Mouse (Mus musculus) v-Abl transformed pro-B cells (cell line): ENCODE results near the gene Gm49601.

Experiments used
- in situ Hi-C, 2 experiments: fragments of 400-800 bp; cut with MboI; formaldehyde crosslinking; loops; one replicate each; pipeline ENCODE4 v1.15.1; 2025; ENCODE audit not compliant: unreplicated experiment in 2 of 2

Gene Gm49601

GRCm38 (mm10) chr16:18613301-18613700 lies 12.9 kb downstream of the Gm49601 start:
- in situ Hi-C loops: loop anchor here (5.0 to 25.0 kb wide), 6 partner anchors 261 to 576 kb away; partner anchors contain the start of gene Rtn4r (in 1 of the 2)

- in situ Hi-C loops: loop anchor here (5.0 to 25.0 kb wide), 6 partner anchors 259 to 574 kb away; partner anchors contain the start of gene Rtn4r (in 1 of the 2)
Measured at GRCm38 (mm10) chr16:18611752-18612151, 14.5 kb downstream of the Gm49601 start.

GRCm38 (mm10) chr16:18609099-18609498 lies 17.1 kb downstream of the Gm49601 start:
- in situ Hi-C loops: loop anchor here (25.0 kb wide), 3 partner anchors 472 to 572 kb away; partner anchors contain the start of gene Rtn4r (in 1 of the 2)

- in situ Hi-C loops: loop anchor here (25.0 kb wide), 3 partner anchors 471 to 571 kb away; partner anchors contain the start of gene Rtn4r (in 1 of the 2)
Measured at GRCm38 (mm10) chr16:18608226-18608625, 18.0 kb downstream of the Gm49601 start.

GRCm38 (mm10) chr16:18605705-18606104 lies 20.5 kb downstream of the Gm49601 start:
- in situ Hi-C loops: loop anchor here (25.0 kb wide), 3 partner anchors 468 to 568 kb away; partner anchors contain the start of gene Rtn4r (in 1 of the 2)

GRCm38 (mm10) chr16:18604267-18604701 lies 21.9 kb downstream of the Gm49601 start:
- in situ Hi-C loops: loop anchor here (25.0 kb wide), 3 partner anchors 467 to 567 kb away; partner anchors contain the start of gene Rtn4r (in 1 of the 2)

GRCm38 (mm10) chr16:18601447-18601846 lies 24.8 kb downstream of the Gm49601 start:
- in situ Hi-C loops: loop anchor here (25.0 kb wide), 3 partner anchors 464 to 564 kb away; partner anchors contain the start of gene Rtn4r (in 1 of the 2)

- in situ Hi-C loops: no loop called here
Measured at GRCm38 (mm10) chr16:18598006-18598405, 28.2 kb downstream of the Gm49601 start.

- in situ Hi-C loops: no loop called here
Measured at GRCm38 (mm10) chr16:18596255-18596654, 30.0 kb downstream of the Gm49601 start.

GRCm38 (mm10) chr16:18593930-18594329 lies 32.3 kb downstream of the Gm49601 start:
- in situ Hi-C loops: no loop called here

GRCm38 (mm10) chr16:18591047-18592018 lies 34.9 kb downstream of the Gm49601 start:
- in situ Hi-C loops: no loop called here

- in situ Hi-C loops: no loop called here
Measured at GRCm38 (mm10) chr16:18589804-18590790, 36.1 kb downstream of the Gm49601 start, which contains the start of gene Tbx1. Tbx1 (minus strand) TSS chr16:18590671.

GRCm38 (mm10) chr16:18589080-18589621 lies 37.1 kb downstream of the Gm49601 start:
- in situ Hi-C loops: no loop called here

GRCm38 (mm10) chr16:18588738-18589055 lies 37.5 kb downstream of the Gm49601 start:
- in situ Hi-C loops: no loop called here

GRCm38 (mm10) chr16:18587847-18588737 lies 38.1 kb downstream of the Gm49601 start:
- in situ Hi-C loops: no loop called here

GRCm38 (mm10) chr16:18586906-18587546 lies 39.2 kb downstream of the Gm49601 start:
- in situ Hi-C loops: no loop called here

GRCm38 (mm10) chr16:18586076-18586905 lies 39.9 kb downstream of the Gm49601 start:
- in situ Hi-C loops: no loop called here

- in situ Hi-C loops: no loop called here
Measured at GRCm38 (mm10) chr16:18585676-18586075, 40.6 kb downstream of the Gm49601 start.
